Mouse (Mus musculus): Measurements from ENCODE around the gene Hmces.

Gene Hmces

DNA sequence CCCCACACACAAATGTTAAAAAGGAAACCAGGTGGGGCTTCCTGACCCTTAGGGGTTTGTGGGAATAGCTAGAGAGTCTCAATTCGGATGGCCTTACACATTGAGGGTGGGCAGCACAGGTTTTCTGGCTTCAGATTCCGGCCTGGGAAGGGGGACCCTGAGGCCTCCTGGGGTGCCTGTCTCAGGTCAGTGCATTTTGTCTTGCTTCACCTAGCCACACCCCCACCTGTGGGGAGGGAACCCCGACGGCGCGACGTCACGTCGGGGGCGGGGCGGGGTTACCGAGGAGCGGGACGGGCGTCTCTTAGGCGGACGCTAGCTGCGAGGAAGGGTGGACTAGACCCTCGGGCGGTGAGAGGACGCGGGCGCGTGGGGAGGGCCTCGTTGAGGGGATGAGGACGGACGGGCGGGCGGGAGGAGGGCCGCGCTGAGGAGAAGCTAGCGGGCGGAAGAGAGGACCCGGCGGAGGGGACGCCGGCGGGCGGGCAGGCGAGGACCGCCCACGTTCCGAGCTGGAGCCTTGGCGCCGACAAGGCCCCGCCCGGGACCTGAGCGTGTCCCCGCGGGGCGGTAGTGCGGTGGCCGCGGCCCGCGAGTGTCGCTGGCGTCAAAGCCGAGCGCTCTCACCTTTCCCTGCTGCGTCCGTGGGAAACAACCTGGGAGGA is at the start of gene Hmces:
Gene Hmces, plus strand, starts transcription at position 275 of the 665 bp plus-strand sequence.
- DNase-seq (ENCODE audit: low spot score): peak; percentile 82

DNA sequence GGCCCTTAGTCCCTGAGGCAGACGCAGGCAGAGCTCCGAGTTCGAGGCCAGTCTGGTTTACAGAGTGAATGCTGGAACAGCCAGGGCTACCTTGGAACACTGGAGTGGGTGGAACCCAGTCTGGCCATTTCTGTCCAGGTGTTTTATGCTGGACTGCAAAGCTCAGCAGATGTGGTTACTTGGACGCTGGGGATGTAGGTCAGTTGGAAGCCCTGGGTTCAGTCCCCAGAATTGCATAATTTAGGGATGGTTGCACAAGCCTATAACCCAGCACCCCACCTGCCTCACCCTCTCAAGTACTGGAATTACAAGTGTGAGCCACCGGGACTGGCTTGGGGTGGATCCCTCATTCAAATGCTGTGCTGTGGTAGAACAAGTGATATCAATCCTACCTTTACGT is 47.5 kb upstream of the Hmces start:
- DNase-seq (ENCODE audit: low spot score): no peak

DNA sequence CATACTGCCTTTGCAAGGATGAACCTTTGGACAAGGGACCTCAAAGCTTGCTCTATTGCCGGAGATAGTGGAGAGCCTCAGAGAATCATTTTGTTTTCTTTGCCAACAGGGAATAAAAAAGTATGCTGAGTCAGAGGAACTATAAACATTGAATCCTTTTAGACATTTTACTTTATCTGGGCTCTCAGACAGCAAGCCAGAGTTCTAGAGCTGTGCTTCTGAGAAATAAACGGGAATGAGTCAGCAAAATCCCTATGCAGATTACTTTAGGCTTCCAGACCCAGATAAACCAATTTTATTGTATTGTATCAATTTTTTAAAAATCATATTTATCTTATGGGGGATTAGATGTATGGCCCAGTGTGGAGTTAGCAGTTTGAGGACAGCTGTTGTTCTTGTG is 46.5 kb upstream of the Hmces start:
- DNase-seq (ENCODE audit: low spot score): no peak

DNA sequence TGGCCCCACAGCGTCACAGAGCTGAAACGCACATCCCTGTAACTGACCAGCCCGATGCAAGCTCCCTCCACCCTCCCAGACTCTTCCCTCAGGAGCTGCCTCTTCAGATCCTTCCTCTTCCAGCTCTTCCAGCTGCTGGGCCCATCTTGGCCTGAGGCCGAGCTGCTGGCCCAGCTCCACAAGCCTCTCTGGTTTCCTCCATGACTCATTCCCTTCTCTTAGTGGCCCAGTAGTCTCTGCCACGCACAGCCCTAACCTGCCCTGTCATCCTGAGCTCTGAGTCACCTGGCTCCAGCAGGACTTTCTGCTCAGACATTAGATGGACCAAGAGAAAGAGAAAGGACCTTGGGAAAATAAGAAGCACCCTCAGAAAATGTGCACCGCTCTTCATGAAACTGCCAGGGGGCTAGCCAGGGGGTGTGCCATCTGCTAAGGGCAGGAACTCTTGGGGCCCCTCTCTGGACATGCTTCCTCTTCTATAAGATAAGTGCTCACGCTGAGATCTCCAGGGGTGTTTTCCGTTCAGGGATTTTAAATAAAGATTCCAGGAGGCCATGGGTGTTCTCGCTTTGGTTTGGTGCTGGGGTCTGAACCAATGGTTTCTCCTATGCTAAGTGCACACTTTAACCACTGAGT is 44.7 kb upstream of the Hmces start:
- DNase-seq (ENCODE audit: low spot score): peak; percentile 91

DNA sequence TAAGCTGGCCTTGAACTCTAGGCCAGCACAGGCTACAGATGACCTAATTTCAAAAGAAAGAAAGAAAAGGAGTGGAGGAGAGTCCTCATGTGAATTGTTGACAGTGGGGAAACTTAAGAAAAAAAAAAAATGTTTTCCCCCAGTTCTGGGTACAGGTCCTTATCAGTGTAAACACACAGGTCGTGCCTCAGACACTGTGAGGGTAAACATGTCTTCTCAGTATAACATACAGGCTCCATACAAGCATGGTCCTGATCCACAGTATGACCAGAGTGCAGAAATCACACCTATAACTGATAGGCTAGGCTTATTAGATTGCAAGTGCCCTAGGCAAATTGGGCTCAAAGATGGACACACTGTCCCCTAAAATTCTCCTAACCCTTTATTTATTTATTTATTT is 43.3 kb upstream of the Hmces start:
- no peak for DNase-seq (ENCODE audit: low spot score)

DNA sequence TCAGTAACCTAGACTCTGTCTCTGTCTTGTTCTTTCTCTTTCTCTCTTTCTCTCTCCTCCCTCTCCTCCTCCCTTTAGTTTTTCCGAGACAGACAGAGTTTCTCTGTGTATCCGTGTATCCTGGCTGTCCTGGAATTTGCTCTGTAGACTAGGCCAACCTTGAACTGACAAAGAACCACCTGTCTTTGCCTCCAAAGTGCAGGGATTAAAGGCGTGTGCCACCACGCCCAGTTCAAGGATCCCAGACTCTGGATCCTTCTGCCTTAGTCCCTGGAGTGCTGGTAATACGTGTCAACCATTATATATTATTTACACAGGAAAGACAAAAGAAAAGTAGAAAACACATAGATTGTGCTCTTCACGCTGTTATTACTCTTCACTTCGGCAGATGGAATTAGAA is 42.5 kb upstream of the Hmces start:
- no peak for DNase-seq (ENCODE audit: low spot score)

DNA sequence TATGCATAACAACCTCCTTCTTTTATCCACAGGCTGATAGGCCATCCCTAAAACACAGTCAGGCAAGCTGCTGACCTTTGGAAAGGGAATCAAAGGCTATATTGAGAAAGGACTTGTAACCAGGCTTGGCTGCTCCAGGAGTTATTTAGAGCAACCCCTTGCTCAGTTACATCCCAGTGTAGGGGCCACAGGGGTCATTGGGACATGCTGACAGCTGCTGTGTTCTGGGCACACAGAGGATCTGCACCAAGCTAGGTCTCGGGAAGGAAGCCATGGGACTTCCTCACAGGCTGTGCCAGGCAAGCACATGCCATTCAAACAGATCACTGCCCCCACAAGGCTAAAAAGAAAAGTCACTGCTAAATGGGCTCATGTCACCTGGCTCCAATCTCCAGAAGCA is 40.6 kb upstream of the Hmces start:
- DNase-seq (ENCODE audit: low spot score): no peak

DNA sequence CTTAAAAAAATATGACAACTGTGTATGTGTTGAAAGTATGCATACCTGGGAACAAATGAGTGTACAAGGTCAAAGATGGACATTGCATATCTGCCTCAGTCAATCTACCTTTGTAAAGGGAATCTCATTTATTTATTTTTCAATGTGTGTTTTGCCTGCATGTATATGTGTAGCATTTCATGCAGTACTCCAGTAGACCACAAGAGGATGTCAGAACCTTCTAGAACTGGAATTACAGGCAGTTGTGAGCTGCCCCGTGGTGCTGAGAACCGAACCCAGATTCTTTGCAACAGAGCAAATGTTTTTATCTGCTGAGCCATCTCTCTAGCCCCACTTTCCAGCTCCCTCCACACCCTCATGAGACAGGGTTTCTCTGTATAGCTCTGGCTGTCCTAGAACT is 39.8 kb upstream of the Hmces start:
- no peak for DNase-seq (ENCODE audit: low spot score)

DNA sequence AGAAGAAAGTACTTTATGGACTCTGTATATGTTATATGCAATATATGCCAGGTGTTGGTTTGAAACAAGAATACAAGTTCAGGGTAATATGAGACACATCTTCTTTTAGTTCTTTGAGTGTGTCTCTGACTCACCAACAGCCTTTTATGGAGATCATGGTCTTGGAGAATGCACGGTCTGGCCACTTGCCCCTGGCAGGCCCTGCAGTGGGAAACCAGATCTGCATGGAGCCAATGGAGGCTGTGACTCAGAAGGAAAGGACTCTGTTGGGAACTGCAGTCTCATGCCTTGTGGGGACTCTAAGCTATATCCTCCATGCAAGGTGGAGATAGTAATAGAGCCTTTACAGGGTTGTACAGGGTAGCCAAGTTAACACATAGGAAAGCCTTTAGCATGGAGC is 38.7 kb upstream of the Hmces start:
- DNase-seq (ENCODE audit: low spot score): peak; percentile 62

DNA sequence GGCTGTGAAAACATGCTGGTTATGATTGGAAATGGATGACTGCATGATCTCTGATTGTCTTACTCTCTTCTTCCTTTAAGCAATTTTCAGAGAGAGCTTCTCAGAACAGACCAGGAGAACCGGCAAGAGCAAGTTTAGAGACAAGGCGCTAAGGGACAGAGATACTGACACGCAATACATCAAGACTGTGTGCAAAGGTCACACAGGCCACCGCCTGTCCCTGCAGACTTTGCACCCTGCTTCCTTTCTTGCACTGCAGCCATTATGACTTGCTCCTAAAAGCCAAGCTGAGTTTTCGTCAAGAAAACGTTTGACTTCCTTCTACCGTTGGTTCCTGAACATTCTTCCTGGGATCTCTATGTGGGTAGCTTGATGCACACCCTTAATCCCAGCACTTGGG is 38.2 kb upstream of the Hmces start:
- DNase-seq (ENCODE audit: low spot score): no peak

DNA sequence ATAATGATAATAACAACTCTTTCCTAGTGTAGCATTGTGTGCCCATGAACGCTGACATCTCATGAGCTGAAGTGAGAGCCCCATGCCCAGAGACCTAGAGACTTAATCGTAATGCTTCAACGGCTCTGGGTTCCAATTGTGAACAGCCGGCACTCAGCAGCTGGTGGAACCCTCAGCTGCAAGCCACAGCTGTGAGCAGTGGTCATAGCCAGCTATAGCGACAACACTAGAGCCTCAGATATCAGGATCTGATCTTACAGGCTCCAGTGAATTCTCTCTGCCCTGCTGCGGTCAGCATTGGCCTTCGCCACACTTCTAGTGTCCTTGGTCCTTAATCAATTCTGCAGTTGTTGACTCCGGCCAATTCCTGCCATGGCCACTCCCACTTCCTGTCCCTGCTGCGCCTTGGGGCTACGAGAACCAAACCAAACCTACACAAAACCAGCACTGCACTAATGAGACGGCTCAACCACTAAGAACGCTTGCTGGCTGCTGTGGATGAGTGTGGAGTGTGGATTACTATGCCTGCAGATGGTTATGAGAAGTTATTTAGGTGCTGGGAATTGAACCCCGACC is 37.6 kb upstream of the Hmces start:
- DNase-seq (ENCODE audit: low spot score): no peak

DNA sequence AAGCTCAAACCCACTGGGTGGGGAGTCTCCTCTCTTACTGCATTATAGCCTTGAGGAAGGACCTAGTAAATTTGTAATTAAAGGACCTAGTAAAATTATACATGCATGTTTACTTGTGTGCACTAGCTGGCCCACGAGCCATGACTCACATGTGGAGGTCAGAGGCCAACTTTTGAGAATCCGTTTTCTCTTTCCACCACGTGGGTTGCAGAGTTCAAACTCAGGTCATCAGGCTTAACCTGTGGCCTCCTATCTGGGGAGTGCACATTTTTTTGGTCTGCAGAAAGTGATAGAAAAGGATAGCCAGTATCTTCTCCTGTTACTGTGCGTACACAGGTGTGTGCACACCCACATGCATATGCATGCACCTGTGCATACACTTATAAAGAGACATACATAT is 34.7 kb upstream of the Hmces start:
- no peak for DNase-seq (ENCODE audit: low spot score)

DNA sequence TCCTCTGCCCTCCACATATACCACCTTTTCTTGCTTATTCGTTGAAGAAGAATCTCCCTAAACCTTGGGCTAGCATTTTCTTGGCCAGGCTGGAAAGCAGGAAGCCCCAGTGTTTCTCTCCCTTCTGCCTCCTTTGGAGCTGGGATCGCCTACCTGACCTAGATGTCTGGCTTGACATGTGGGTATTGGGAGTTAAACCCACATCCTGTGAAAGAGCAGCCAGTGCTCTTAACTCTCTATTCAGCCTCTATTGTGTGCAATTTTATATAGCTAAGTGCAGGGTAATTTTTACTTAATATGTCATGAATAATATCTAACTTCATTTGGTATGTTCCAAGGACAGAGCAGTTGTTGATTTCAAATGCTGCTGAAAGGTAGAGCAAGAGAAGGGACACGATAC is 34.1 kb upstream of the Hmces start:
- no peak for DNase-seq (ENCODE audit: low spot score)

DNA sequence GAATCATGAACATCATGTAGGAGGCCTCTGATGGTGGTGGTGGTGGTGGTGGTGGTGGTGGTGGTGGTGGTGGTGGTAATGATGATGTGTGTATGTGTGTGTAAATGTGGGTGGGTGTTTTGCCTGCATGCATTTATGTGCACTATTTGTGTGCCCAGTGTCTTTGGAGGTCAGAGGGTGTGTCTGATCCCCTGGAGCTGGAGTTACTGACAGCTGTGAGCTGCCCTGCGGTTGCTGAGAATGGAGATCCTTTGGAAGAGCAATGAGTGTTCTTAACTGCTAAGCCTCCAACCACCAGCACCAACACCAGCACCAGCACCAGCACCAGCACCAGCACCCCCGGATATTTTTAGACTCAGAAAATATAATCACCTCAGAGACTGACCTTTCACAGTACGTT is 31.5 kb upstream of the Hmces start:
- DNase-seq (ENCODE audit: low spot score): no peak

DNA sequence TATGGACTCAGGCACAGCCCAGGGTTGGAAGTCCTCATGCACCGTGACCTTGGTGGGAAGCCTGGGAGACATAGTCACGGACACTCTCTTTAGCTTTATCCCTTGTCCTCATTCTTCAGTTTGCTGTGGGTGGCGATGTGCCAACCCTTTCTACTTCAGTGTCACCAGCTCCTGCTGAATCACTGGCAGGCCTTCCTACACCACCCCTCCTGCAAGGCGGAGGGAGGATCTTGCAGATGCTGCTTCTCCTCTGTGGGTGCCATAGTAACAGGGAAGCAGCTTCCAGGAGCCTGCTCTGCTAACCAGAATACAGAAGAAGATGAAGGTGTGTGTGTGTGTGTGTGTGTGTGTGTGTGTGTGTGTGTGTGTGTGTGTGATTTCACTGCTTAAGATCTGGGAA is 30.9 kb upstream of the Hmces start:
- no peak for DNase-seq (ENCODE audit: low spot score)

DNA sequence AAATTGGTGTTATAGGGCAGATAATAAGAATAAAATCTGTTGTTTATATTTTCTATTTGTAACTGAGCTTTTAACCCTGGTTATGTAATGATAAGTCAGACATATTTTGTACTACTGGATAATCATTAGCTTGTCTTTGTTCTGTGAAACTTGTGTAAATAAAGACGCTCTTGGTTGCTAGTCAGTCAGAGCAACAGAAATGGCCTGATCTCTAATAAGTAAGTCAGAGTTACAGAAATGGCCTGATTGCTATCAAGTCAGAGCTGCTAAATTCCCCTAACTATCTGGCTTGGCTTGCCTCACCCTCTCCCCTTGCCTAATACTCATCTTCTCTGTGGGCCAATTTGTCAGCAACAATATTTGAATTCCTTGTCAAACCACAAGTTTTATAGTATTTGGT is 27.0 kb upstream of the Hmces start:
- DNase-seq (ENCODE audit: low spot score): no peak

DNA sequence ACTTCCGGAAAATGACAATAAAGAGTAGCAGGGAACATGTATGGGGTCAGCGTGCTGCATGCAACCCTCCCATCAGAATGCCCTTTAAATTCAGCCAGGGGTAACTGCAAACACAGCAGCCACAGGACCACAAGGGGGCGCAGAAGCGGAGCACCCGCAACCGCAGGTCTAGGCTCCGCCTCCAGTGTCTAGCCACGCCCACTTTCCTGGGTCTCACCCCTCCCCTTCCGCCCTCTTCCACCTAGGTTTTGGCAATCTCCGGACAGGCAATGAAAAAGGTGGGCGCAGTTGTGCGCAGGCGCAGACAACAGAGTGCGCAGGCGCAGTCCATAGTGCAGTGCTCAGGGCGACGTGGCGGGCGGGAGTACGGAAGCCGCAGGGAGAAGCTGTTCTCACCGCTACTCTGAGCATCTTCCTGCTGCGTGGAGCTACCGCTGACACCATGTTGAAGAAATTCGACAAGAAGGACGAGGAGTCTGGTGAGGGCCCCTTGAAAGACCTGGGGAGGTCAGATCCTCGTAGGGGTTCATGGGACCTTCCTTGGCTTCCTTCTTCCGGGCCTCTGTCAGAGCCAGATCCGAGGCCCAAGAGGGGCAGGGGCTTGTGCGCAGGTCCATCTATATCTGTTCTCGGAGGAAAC is 26.0 kb upstream of the Hmces start, which contains the start of gene Copg1:
Gene Copg1, plus strand, starts transcription at position 221 of the 640 bp plus-strand sequence.
- DNase-seq (ENCODE audit: low spot score): peak; percentile 100

DNA sequence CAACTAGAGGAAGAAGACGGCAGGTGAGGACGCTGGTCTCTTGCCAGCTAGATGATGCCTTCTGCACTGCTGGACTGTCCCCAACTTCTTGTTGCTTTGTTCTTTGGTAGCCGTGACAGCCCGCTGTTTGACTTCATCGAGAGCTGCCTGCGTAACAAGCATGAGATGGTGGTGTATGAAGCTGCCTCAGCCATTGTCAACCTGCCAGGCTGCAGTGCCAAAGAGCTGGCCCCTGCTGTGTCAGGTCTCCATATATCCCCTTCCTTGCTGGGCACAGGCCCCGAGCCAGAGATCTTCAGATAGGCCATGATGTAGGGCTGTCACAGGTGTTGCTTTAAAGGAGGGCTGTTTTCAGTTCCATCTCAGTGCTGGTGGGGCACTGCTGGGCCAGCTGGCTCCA is 19.8 kb upstream of the Hmces start:
- no peak for DNase-seq (ENCODE audit: low spot score)

DNA sequence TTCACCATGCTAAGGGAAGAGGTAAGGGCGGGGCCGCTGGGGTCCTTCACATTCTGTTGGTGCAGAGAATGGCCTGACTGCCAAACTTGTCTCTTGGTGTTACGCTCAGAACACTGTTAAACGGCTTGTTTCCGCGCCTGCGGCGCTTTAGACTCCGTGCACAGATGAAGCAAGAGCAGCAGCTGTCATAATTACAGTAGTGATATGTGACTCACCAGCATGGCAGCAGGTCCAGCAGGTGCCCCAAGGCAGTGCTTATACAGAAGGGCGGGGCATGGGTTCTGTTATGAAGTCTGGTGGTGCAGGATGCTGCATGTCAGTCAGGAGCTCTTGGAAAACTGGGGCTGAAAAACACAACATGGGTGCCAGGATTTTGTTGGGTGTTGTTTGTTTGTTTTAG is 15.7 kb upstream of the Hmces start:
- DNase-seq (ENCODE audit: low spot score): peak; percentile 49

DNA sequence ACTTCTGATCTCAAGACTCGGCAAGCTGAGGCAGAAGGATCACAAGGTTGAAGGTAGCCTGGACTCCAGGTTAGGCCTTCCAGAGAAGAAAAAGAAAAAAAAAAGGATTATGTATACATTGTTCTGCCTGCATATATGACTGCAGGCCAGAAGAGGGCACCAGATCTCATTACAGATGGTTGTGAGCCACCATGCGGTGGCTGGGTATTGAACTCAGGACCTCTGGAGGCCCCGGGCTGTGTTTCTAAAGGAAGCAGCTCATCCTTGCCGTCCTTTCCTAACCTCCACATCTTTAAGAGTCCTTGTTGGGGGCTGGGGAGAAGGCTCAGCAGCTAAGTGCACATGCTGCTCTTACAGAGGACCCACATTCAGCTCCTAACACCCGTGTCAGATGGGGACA is 7.1 kb upstream of the Hmces start:
- DNase-seq (ENCODE audit: low spot score): no peak

DNA sequence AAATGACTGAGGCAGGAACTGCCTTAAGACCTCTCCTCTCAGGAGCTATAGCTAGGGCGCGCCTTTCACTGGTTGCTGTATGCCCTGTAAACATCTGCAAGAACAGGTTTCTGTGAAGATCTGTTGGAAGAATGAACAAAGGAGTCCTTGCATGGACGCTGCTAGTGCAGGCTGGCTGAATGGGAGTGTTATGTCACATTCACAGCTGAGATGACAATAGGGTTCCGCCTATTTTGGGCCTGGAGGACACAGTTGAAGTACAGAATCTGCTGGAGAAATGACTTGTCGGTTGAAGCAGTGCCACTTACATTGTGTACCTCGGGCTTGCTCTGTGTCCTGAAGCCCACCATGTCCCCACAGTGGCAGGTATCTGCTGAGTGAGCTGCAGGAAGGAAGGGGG is 4.6 kb upstream of the Hmces start:
- DNase-seq (ENCODE audit: low spot score): no peak

DNA sequence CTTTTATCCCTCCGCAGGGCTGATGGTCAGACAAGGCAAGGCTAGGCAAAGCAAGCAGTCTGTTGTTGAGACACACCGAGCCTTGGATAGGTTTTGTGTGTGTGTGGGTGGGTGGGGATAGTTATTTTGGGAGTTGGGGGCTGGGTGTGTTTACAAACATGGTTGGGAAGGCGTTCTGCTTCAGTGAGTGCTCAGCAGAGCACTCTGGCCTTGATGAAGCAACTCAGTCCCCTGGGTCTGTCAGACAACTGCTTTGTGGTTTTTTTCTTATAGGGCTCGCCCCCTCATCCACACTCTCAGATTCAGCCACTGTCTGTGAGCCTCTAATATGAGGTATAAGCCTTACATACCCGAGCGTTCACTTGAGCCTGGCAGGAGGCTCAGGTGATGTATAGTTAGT is 2.2 kb upstream of the Hmces start:
- no peak for DNase-seq (ENCODE audit: low spot score)

Data from urinary bladder, postnatal 14 days (tissue).